Mouse (Mus musculus): Measurements from ENCODE around the gene Lgals4. TPM values are rescaled to one million over a fixed set of nuclear protein-coding genes. Genes with fewer than 3 reads are reported as not detected.

The Lgals4 gene
- polyA plus RNA-seq (2015; fragmentation: Nextera tagmentation; extraction: Ambion mirVana) = 12.3 and 17.4 TPM in 2 replicates

GRCm38 (mm10) chr7:28833723-28834347, at the start of gene Lgals4:
TSS of gene Lgals4 (plus strand) at chr7:28833854.
- no peaks in the 10 kb centered on the region for H3K9me3 ChIP-seq (replicated peaks; ENCODE audit: control insufficient read depth, low read length)
- H3K27ac ChIP-seq (ENCODE audit: low read length) = no peak within 1 kb of the TSS
- H3K4me3 ChIP-seq (ENCODE audit: low read length) = no peak within 1 kb of the TSS
- H3K4me2 ChIP-seq (ENCODE audit: low read depth, low read length) = no peak within 1 kb of the TSS
- peaks cover 8% of the 10 kb centered on the region; the same call in 1 of the 2 replicates for H3K4me1 ChIP-seq (ENCODE audit: control insufficient read depth, insufficient read depth, low read length)
- H3K9ac ChIP-seq (ENCODE audit: low read length) = no peak within 1 kb of the TSS
- WGBS = 81% methylated on average over 6 of the region's 6 CpGs
- no peaks in the 10 kb centered on the region for H3K27me3 ChIP-seq (ENCODE audit: control insufficient read depth, insufficient read depth, low read length)
- H3K36me3 ChIP-seq (ENCODE audit: control insufficient read depth, insufficient read depth) = peaks cover 17% of the 10 kb centered on the region
- no peak for ATAC-seq (replicated peaks; ENCODE audit: extremely low read depth, insufficient read depth, low FRiP score)

- H3K27me3 ChIP-seq (ENCODE audit: control insufficient read depth, insufficient read depth, low read length) = no peaks in the 10 kb centered on the region
- no peak overlapping the region for H3K4me3 ChIP-seq (ENCODE audit: low read length)
- H3K4me1 ChIP-seq (ENCODE audit: control insufficient read depth, insufficient read depth, low read length) = peaks cover 6% of the 10 kb centered on the region
- H3K9ac ChIP-seq (ENCODE audit: low read length) = no peak overlapping the region
- H3K9me3 ChIP-seq (replicated peaks; ENCODE audit: control insufficient read depth, low read length) = no peaks in the 10 kb centered on the region
- WGBS = 77% methylated on average over 5 of the region's 5 CpGs
- no peak for ATAC-seq (replicated peaks; ENCODE audit: extremely low read depth, insufficient read depth, low FRiP score)
- H3K4me2 ChIP-seq (ENCODE audit: low read depth, low read length) = no peak overlapping the region
- H3K27ac ChIP-seq (ENCODE audit: low read length) = no peak overlapping the region
- 0 out of 2 replicates have a peak, but pooled peaks cover 2% of the 10 kb centered on the region for H3K36me3 ChIP-seq (ENCODE audit: control insufficient read depth, insufficient read depth)
Observed at GRCm38 (mm10) chr7:28785161-28785560, 48.5 kb upstream of the Lgals4 start.

GRCm38 (mm10) chr7:28787884-28788283, 45.8 kb upstream of the Lgals4 start:
- H3K9ac ChIP-seq (ENCODE audit: low read length) = no peak overlapping the region
- WGBS = 90% methylated on average over 9 of the region's 9 CpGs
- H3K9me3 ChIP-seq (replicated peaks; ENCODE audit: control insufficient read depth, low read length) = no peaks in the 10 kb centered on the region
- no peak for ATAC-seq (replicated peaks; ENCODE audit: extremely low read depth, insufficient read depth, low FRiP score)
- no peaks in the 10 kb centered on the region for H3K4me1 ChIP-seq (ENCODE audit: control insufficient read depth, insufficient read depth, low read length)
- no peak overlapping the region for H3K27ac ChIP-seq (ENCODE audit: low read length)
- 0 out of 2 replicates have a peak, but pooled peaks cover 2% of the 10 kb centered on the region for H3K36me3 ChIP-seq (ENCODE audit: control insufficient read depth, insufficient read depth)
- no peak overlapping the region for H3K4me2 ChIP-seq (ENCODE audit: low read depth, low read length)
- no peaks in the 10 kb centered on the region for H3K27me3 ChIP-seq (ENCODE audit: control insufficient read depth, insufficient read depth, low read length)
- H3K4me3 ChIP-seq (ENCODE audit: low read length) = no peak overlapping the region

GRCm38 (mm10) chr7:28788307-28789195, 45.1 kb upstream of the Lgals4 start, which contains the start of gene Rinl:
TSS of gene Rinl (plus strand) at chr7:28788969.
- Histone ChIP-seq H3K4me1 (ENCODE audit: control insufficient read depth, insufficient read depth, low read length) (no peaks in the 10 kb centered on the region), H3K27me3 (ENCODE audit: control insufficient read depth, insufficient read depth, low read length) (no peaks in the 10 kb centered on the region), H3K27ac (ENCODE audit: low read length) (peak within 1 kb of the TSS; percentile 41; the same call in 1 of the 2 replicates), H3K9ac (ENCODE audit: low read length) (peak within 1 kb of the TSS; percentile 54; the same call in 1 of the 2 replicates), H3K4me2 (ENCODE audit: low read depth, low read length) (peak within 1 kb of the TSS; percentile 26), H3K9me3 (replicated peaks; ENCODE audit: control insufficient read depth, low read length) (no peaks in the 10 kb centered on the region), H3K4me3 (ENCODE audit: low read length) (peak within 1 kb of the TSS; percentile 25; the same call in 1 of the 2 replicates), H3K36me3 (ENCODE audit: control insufficient read depth, insufficient read depth) (0 out of 2 replicates have a peak, but pooled peaks cover 2% of the 10 kb centered on the region)
- no peak for ATAC-seq (replicated peaks; ENCODE audit: extremely low read depth, insufficient read depth, low FRiP score)
- WGBS = 55% methylated on average over 5 of the region's 5 CpGs

GRCm38 (mm10) chr7:28789235-28789634, 44.4 kb upstream of the Lgals4 start:
- ATAC-seq (replicated peaks; ENCODE audit: extremely low read depth, insufficient read depth, low FRiP score) = no peak
- peak overlapping the region; percentile 41; the same call in 1 of the 2 replicates for H3K27ac ChIP-seq (ENCODE audit: low read length)
- no peaks in the 10 kb centered on the region for H3K9me3 ChIP-seq (replicated peaks; ENCODE audit: control insufficient read depth, low read length)
- peak overlapping the region; percentile 26 for H3K4me2 ChIP-seq (ENCODE audit: low read depth, low read length)
- H3K9ac ChIP-seq (ENCODE audit: low read length) = peak overlapping the region; percentile 54; the same call in 1 of the 2 replicates
- H3K27me3 ChIP-seq (ENCODE audit: control insufficient read depth, insufficient read depth, low read length) = no peaks in the 10 kb centered on the region
- H3K4me1 ChIP-seq (ENCODE audit: control insufficient read depth, insufficient read depth, low read length) = no peaks in the 10 kb centered on the region
- H3K4me3 ChIP-seq (ENCODE audit: low read length) = peak overlapping the region; percentile 25; the same call in 1 of the 2 replicates
- 72% methylated on average over 3 of the region's 3 CpGs for WGBS
- 0 out of 2 replicates have a peak, but pooled peaks cover 2% of the 10 kb centered on the region for H3K36me3 ChIP-seq (ENCODE audit: control insufficient read depth, insufficient read depth)

- ATAC-seq (replicated peaks; ENCODE audit: extremely low read depth, insufficient read depth, low FRiP score) = no peak
- H3K4me2 ChIP-seq (ENCODE audit: low read depth, low read length) = no peak overlapping the region
- no peak overlapping the region for H3K9ac ChIP-seq (ENCODE audit: low read length)
- WGBS = 54% methylated on average over 8 of the region's 8 CpGs
- no peak overlapping the region for H3K27ac ChIP-seq (ENCODE audit: low read length)
- no peaks in the 10 kb centered on the region for H3K4me1 ChIP-seq (ENCODE audit: control insufficient read depth, insufficient read depth, low read length)
- H3K27me3 ChIP-seq (ENCODE audit: control insufficient read depth, insufficient read depth, low read length) = no peaks in the 10 kb centered on the region
- 0 out of 2 replicates have a peak, but pooled peaks cover 2% of the 10 kb centered on the region for H3K36me3 ChIP-seq (ENCODE audit: control insufficient read depth, insufficient read depth)
- no peak overlapping the region for H3K4me3 ChIP-seq (ENCODE audit: low read length)
- H3K9me3 ChIP-seq (replicated peaks; ENCODE audit: control insufficient read depth, low read length) = no peaks in the 10 kb centered on the region
Observed at GRCm38 (mm10) chr7:28790066-28790806, 43.4 kb upstream of the Lgals4 start.

GRCm38 (mm10) chr7:28791706-28792105, 41.9 kb upstream of the Lgals4 start:
- peaks cover under 1% of the 10 kb centered on the region for H3K4me1 ChIP-seq (ENCODE audit: control insufficient read depth, insufficient read depth, low read length)
- no peak overlapping the region for H3K9ac ChIP-seq (ENCODE audit: low read length)
- H3K4me2 ChIP-seq (ENCODE audit: low read depth, low read length) = no peak overlapping the region
- ATAC-seq (replicated peaks; ENCODE audit: extremely low read depth, insufficient read depth, low FRiP score) = no peak
- no peaks in the 10 kb centered on the region for H3K36me3 ChIP-seq (ENCODE audit: control insufficient read depth, insufficient read depth)
- H3K27me3 ChIP-seq (ENCODE audit: control insufficient read depth, insufficient read depth, low read length) = no peaks in the 10 kb centered on the region
- no peak overlapping the region for H3K27ac ChIP-seq (ENCODE audit: low read length)
- no peak overlapping the region for H3K4me3 ChIP-seq (ENCODE audit: low read length)
- no peaks in the 10 kb centered on the region for H3K9me3 ChIP-seq (replicated peaks; ENCODE audit: control insufficient read depth, low read length)

GRCm38 (mm10) chr7:28792391-28793185, 41.1 kb upstream of the Lgals4 start:
- no peak overlapping the region for H3K4me3 ChIP-seq (ENCODE audit: low read length)
- no peaks in the 10 kb centered on the region for H3K36me3 ChIP-seq (ENCODE audit: control insufficient read depth, insufficient read depth)
- H3K9me3 ChIP-seq (replicated peaks; ENCODE audit: control insufficient read depth, low read length) = no peaks in the 10 kb centered on the region
- ATAC-seq (replicated peaks; ENCODE audit: extremely low read depth, insufficient read depth, low FRiP score) = no peak
- WGBS = 60% methylated on average over 14 of the region's 14 CpGs
- H3K27me3 ChIP-seq (ENCODE audit: control insufficient read depth, insufficient read depth, low read length) = no peaks in the 10 kb centered on the region
- H3K4me1 ChIP-seq (ENCODE audit: control insufficient read depth, insufficient read depth, low read length) = peaks cover 4% of the 10 kb centered on the region
- H3K27ac ChIP-seq (ENCODE audit: low read length) = peak overlapping the region; percentile 33; the same call in 1 of the 2 replicates
- no peak overlapping the region for H3K4me2 ChIP-seq (ENCODE audit: low read depth, low read length)
- H3K9ac ChIP-seq (ENCODE audit: low read length) = no peak overlapping the region

Measured in heart, embryonic 16.5 days (tissue).